Mouse (Mus musculus): ENCODE data around the gene Adrm1. TPM values are rescaled to one million over a fixed set of nuclear protein-coding genes. Genes with fewer than 3 reads are reported as not detected.
A peak's percentile ranks its signal among the peaks of the same experiment; 100 is the strongest.

Adrm1 gene
- polyA plus RNA-seq, 1 experiment from 2014 or later, result 165 TPM

DNA sequence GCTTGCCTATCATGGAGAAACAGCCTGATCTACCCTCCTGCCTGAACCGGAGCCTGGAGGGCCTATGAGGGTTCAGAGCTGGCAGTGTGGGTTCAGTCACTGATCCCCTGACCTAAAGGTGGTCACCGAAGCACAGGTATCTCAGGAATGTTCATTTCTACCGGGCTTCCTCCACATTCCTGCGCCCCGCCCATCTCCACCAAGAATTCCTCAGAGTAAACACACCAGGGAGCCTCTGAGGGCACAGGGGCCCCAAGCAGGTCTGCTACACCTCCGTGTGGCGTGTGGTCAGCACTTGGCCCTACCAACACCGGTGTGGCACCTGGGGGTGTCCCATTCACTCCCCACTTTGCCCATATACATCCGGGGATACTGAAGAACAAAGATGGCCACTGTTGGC, 48.9 kb downstream of the Adrm1 start:
- H3K27me3 ChIP-seq, result peaks cover 17% of the 10 kb centered on the region
- H3K9me3 ChIP-seq, result no peaks in the 10 kb centered on the region
- no peak for ATAC-seq (ENCODE audit: insufficient number of reproducible peaks, low FRiP score, low TSS enrichment, low read depth)
- WGBS, result 58% methylated on average over 9 of the region's 9 CpGs
- H3K36me3 ChIP-seq, result no peaks in the 10 kb centered on the region
- no peak overlapping the region for H3K4me3 ChIP-seq
- H3K9ac ChIP-seq, result no peak overlapping the region
- H3K4me2 ChIP-seq, result no peak overlapping the region
- no peak overlapping the region for H3K27ac ChIP-seq
- H3K4me1 ChIP-seq, result peaks cover 39% of the 10 kb centered on the region

DNA sequence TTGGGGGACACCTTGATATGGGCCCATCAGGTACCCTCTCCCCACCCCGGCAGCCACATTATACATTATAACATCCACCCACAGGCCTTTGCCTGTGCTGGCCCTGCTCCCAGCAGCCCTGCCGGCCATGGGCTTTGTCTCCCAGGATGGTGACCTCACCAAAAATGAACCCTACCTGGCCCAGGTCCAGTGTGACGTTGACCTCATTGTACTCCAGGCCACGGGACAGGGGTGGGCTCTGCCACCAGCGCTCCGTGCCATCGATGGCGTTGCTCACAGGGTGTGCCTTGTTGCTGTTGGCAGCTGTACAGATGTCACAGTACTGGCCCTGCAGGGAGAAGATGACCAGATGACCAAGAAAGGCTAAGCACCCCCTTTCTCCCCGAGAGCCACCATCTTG, 49.8 kb downstream of the Adrm1 start:
- 92% methylated on average over 9 of the region's 9 CpGs for WGBS
- H3K27me3 ChIP-seq, result peaks cover 25% of the 10 kb centered on the region
- H3K4me2 ChIP-seq, result no peak overlapping the region
- no peak overlapping the region for H3K27ac ChIP-seq
- no peaks in the 10 kb centered on the region for H3K36me3 ChIP-seq
- H3K4me1 ChIP-seq, result peaks cover 40% of the 10 kb centered on the region
- no peaks in the 10 kb centered on the region for H3K9me3 ChIP-seq
- ATAC-seq (ENCODE audit: insufficient number of reproducible peaks, low FRiP score, low TSS enrichment, low read depth), result no peak
- no peak overlapping the region for H3K9ac ChIP-seq
- H3K4me3 ChIP-seq, result no peak overlapping the region

DNA sequence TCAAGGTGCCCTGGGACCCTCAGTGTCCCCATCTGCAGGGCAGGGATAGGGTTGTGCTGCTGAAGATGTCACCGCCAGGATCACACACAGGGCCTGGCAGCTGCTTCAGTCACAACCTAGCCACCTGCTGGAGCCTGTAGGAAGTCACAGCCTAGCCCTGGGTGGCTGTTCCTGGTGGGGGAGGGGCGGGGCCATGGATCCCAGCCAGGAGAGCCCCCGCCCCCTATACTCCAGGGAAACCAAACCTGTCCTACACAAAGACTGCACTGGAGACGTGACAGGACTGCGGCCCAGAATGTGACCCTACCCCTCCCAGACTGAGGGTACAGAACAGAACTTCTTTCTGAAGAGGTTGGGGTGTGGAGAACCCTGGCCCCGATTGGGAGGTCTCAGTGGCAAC, 51.0 kb downstream of the Adrm1 start:
- Histone ChIP-seq H3K4me2 (peak overlapping the region; percentile 24; the same call in 1 of the 2 replicates), H3K27me3 (peaks cover 25% of the 10 kb centered on the region), H3K4me1 (peaks cover 46% of the 10 kb centered on the region), H3K9me3 (no peaks in the 10 kb centered on the region), H3K9ac (no peak overlapping the region), H3K36me3 (no peaks in the 10 kb centered on the region), H3K27ac (peak overlapping the region; percentile 34; the same call in 1 of the 2 replicates), H3K4me3 (no peak overlapping the region)
- ATAC-seq (ENCODE audit: insufficient number of reproducible peaks, low FRiP score, low TSS enrichment, low read depth), result no peak
- 13% methylated on average over 6 of the region's 6 CpGs for WGBS

DNA sequence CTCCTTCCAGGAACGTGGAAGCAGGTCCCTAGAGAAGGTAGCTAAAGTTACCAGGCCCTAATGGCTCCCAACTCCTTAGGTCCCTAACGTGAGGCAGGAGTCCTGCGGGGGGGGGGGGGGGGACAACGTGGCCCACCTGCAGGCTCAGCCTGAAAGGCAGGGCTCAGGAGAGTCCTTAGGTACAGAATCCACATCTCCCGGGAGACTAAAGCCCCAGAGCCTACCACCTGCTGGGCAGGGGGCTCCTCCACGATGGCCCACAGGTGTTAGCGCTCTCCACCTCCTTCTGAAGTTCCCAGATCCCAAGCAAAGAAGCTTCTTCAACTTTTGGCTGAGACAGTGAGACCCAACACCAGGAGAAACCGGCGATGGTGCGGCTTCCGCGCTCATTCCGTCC, 53.4 kb downstream of the Adrm1 start:
- Histone ChIP-seq H3K4me2 (peak overlapping the region; percentile 99), H3K9me3 (no peaks in the 10 kb centered on the region), H3K4me3 (peak overlapping the region; percentile 65), H3K27ac (peak overlapping the region; percentile 51), H3K4me1 (peaks cover 58% of the 10 kb centered on the region), H3K27me3 (peaks cover 28% of the 10 kb centered on the region), H3K36me3 (no peaks in the 10 kb centered on the region), H3K9ac (peak overlapping the region; percentile 34; the same call in 1 of the 2 replicates)
- 3% methylated on average over 13 of the region's 13 CpGs for WGBS
- no peak for ATAC-seq (ENCODE audit: insufficient number of reproducible peaks, low FRiP score, low TSS enrichment, low read depth)

DNA sequence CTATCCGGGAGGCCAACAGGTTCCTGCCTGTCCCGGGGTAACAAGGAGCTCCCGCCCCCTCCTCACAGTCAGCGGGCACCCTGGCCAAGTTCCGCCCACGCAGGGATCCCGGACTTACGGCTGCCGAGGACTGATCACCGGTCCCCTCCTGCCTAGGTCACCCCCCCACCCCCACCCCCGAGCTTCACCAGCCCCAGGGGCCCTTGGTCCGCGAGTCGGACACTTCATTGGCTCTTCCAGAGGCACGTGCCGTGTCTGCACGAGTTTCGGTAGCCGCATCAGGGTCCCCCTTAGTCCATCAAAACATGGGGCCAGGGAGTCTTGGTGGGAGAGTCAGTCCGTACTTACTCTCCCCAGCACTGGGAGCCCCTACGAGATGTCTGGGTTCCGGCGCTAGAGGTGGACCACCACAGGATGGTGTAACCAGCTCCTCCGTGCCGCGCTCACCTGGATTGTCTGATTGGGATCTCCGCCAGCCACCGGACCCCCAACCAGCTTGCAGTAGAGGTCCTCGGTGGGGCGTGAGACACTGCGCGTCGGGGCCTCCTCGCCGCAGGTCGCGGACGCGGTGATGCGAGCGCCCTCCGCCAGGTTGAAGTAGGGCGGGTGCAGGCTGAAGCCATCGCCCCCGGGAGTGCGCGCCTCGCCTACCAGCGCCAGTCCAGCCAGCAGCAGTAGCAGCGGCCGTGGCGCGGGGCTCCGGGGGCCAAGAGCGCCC, 53.9 kb downstream of the Adrm1 start:
- peaks cover 56% of the 10 kb centered on the region for H3K4me1 ChIP-seq
- no peaks in the 10 kb centered on the region for H3K9me3 ChIP-seq
- H3K9ac ChIP-seq, result peak overlapping the region; percentile 34
- H3K36me3 ChIP-seq, result no peaks in the 10 kb centered on the region
- peak overlapping the region; percentile 51 for H3K27ac ChIP-seq
- H3K4me2 ChIP-seq, result peak overlapping the region; percentile 99
- under 1% methylated on average over 55 of the region's 55 CpGs for WGBS
- peak overlapping the region; percentile 65 for H3K4me3 ChIP-seq
- peaks cover 28% of the 10 kb centered on the region for H3K27me3 ChIP-seq
- ATAC-seq (ENCODE audit: insufficient number of reproducible peaks, low FRiP score, low TSS enrichment, low read depth), result no peak

Small RNAs within 50 kb of the gene (microRNA-seq; reads per million reads assigned to microRNA genes)
- not detected for gene Mir7005

Other genes starting within 250 kb of the Adrm1 start
- 2.6 and 2.9 TPM in 2 replicates for gene Taf4, start 194.8 kb upstream of the Adrm1 start, polyA plus RNA-seq (2015; fragmentation: Nextera tagmentation; extraction: Ambion mirVana)
- gene Lsm14b, start 146.5 kb upstream of the Adrm1 start, polyA plus RNA-seq (2015; fragmentation: Nextera tagmentation; extraction: Ambion mirVana), result 3.7 and 8.0 TPM in 2 replicates
- gene Psma7, start 129.1 kb upstream of the Adrm1 start, polyA plus RNA-seq (2015; fragmentation: Nextera tagmentation; extraction: Ambion mirVana), result 471 and 519 TPM in 2 replicates
- gene Ss18l1, start 129.0 kb upstream of the Adrm1 start, polyA plus RNA-seq (2015; fragmentation: Nextera tagmentation; extraction: Ambion mirVana), result 4.1 and 4.2 TPM in 2 replicates
- gene Mtg2, start 100.9 kb upstream of the Adrm1 start, polyA plus RNA-seq (2015; fragmentation: Nextera tagmentation; extraction: Ambion mirVana), result 22.9 and 25.0 TPM in 2 replicates
- not detected in 2 replicates for gene Hrh3, start 67.0 kb upstream of the Adrm1 start, polyA plus RNA-seq (2015; fragmentation: Nextera tagmentation; extraction: Ambion mirVana)
- 42.5 and 45.2 TPM in 2 replicates for gene Osbpl2, start 52.2 kb upstream of the Adrm1 start, polyA plus RNA-seq (2015; fragmentation: Nextera tagmentation; extraction: Ambion mirVana)
- gene Lama5, start 54.4 kb downstream of the Adrm1 start, polyA plus RNA-seq (2015; fragmentation: Nextera tagmentation; extraction: Ambion mirVana), result 24.5 and 25.9 TPM in 2 replicates
- gene Rps21, start 85.9 kb downstream of the Adrm1 start, polyA plus RNA-seq (2015; fragmentation: Nextera tagmentation; extraction: Ambion mirVana), result 429 and 600 TPM in 2 replicates
- gene Cables2, start 102.0 kb downstream of the Adrm1 start, polyA plus RNA-seq (2015; fragmentation: Nextera tagmentation; extraction: Ambion mirVana), result 9.3 and 12.5 TPM in 2 replicates
- gene Rbbp8nl, start 118.4 kb downstream of the Adrm1 start, polyA plus RNA-seq (2015; fragmentation: Nextera tagmentation; extraction: Ambion mirVana), result 2.0 and 2.3 TPM in 2 replicates
- not detected in 2 replicates for gene Gata5, start 163.2 kb downstream of the Adrm1 start, polyA plus RNA-seq (2015; fragmentation: Nextera tagmentation; extraction: Ambion mirVana)